Mouse (Mus musculus) megakaryocyte progenitor cell, adult 5-6 weeks (primary cell): Measurements from ENCODE around the gene Cox20. TPM values are rescaled to one million over a fixed set of nuclear protein-coding genes. Genes with fewer than 3 reads are reported as not detected.
"Not testable (repeated sequence)": the region's sequence is repeated elsewhere in the genome, so short reads cannot be mapped to it uniquely, and the experiment has no call there.

ENCODE experiments used
- ATAC-seq: replicated peaks from 2 replicates; pipeline ENCODE4 v1.8.0; 2016; ENCODE audit warnings: mild to moderate bottlenecking, moderate TSS enrichment, inconsistent platforms; ENCODE audit not compliant: poor library complexity
- total RNA-seq, 2 experiments: library from RNA; stranded (forward) in 1 of 2; stranded (reverse) in 1 of 2; fragments of 157-497, 149-512 nt in 1 of 2; fragments of 200-1000 nt in 1 of 2; gene quantifications; 2 replicates each; pipeline versions ENCODE4 v1.2.3 to v1.2.4; 2015 to 2017

Gene Cox20
- total RNA-seq (2015) (153 and 181 TPM in 2 replicates), total RNA-seq (2017) (153 and 163 TPM in 2 replicates)

GRCm38 (mm10) chr1:178318389-178319184 lies at the start of gene Cox20:
Cox20 (plus strand) TSS chr1:178319130.
- peak; percentile 59 for ATAC-seq

GRCm38 (mm10) chr1:178270635-178271034 lies 48.3 kb upstream of the Cox20 start:
- no peak for ATAC-seq

GRCm38 (mm10) chr1:178275174-178275730 lies 43.7 kb upstream of the Cox20 start:
- ATAC-seq: no peak

- ATAC-seq: no peak
These were observed 43.2 kb upstream of the Cox20 start for GRCm38 (mm10) chr1:178275738-178276053.

GRCm38 (mm10) chr1:178276054-178276911 lies 42.6 kb upstream of the Cox20 start:
- ATAC-seq: peak; percentile 80

- ATAC-seq: not testable (repeated sequence)
These were observed 35.6 kb upstream of the Cox20 start for GRCm38 (mm10) chr1:178283314-178283713.

GRCm38 (mm10) chr1:178283946-178284720 lies 34.8 kb upstream of the Cox20 start:
- no peak for ATAC-seq

GRCm38 (mm10) chr1:178287601-178288176 lies 31.2 kb upstream of the Cox20 start:
- no peak for ATAC-seq

GRCm38 (mm10) chr1:178291716-178292115 lies 27.2 kb upstream of the Cox20 start:
- no peak for ATAC-seq

- no peak for ATAC-seq
These were observed 24.9 kb upstream of the Cox20 start for GRCm38 (mm10) chr1:178294051-178294450.

GRCm38 (mm10) chr1:178301261-178301660 lies 17.7 kb upstream of the Cox20 start:
- not testable (repeated sequence) for ATAC-seq

GRCm38 (mm10) chr1:178303425-178303824 lies 15.5 kb upstream of the Cox20 start:
- ATAC-seq: peak; percentile 91

GRCm38 (mm10) chr1:178309487-178309886 lies 9.4 kb upstream of the Cox20 start:
- ATAC-seq: no peak

GRCm38 (mm10) chr1:178310128-178310527 lies 8.8 kb upstream of the Cox20 start:
- 0 out of 2 replicates have a peak, but pooled peaks have one; percentile 47 for ATAC-seq

GRCm38 (mm10) chr1:178313039-178313597 lies 5.8 kb upstream of the Cox20 start:
- ATAC-seq: peak; percentile 45

GRCm38 (mm10) chr1:178314236-178314635 lies 4.7 kb upstream of the Cox20 start:
- ATAC-seq: no peak

GRCm38 (mm10) chr1:178317275-178318001 lies 1.5 kb upstream of the Cox20 start:
- no peak for ATAC-seq

GRCm38 (mm10) chr1:178318002-178318388 lies 935 bp upstream of the Cox20 start:
- peak; percentile 51 for ATAC-seq

- ATAC-seq: peak; percentile 6; the same call in 1 of the 2 replicates
These were observed 536 bp downstream of the Cox20 start for GRCm38 (mm10) chr1:178319295-178320037.
